Mouse (Mus musculus): ENCODE measurements around the gene 4921509C19Rik.

The 4921509C19Rik gene

DNA sequence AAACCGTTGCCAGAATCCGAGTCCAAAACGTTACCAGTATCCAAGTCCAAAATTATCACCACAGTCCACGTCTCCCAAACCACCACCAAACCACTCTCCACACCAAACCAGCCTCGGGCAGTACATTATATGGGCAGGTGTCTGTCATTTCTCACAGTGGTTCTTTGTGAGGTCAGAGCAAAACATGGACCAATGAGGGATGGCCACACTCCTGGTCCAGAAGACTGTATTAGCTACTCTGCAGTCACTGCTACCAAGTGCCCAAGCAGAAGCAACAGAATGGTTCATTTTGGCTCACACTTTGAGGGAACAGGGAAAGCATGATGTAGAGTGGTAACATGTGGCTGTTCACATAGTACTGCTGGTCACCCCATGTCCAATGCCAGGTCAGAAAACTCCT is at the start of gene 4921509C19Rik:
Gene 4921509C19Rik (minus strand): TSS at position 101 of the 400 bp plus-strand sequence.
- 93% methylated on average over 5 of the region's 5 CpGs for WGBS

DNA sequence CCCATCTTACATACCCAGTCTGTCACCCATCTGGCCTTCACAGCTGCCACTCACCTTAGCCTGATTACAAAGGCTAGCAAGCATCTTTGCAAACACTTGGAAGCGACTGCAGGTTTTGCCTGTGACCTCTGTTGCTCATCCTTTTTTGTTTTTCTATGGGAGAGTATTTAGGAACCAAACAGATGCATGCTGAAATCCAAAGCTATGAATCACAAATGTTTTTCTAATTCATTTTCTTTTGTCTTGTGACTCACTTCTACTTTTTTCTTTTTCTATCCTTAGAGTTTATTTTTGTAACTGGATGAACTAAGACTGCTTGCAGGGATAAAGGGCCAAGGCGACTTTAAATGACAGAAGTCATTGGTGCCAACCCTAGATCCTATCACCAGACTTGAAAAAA is 49.6 kb upstream of the 4921509C19Rik start:
- WGBS, result 51% methylated on average over 2 of the region's 2 CpGs

DNA sequence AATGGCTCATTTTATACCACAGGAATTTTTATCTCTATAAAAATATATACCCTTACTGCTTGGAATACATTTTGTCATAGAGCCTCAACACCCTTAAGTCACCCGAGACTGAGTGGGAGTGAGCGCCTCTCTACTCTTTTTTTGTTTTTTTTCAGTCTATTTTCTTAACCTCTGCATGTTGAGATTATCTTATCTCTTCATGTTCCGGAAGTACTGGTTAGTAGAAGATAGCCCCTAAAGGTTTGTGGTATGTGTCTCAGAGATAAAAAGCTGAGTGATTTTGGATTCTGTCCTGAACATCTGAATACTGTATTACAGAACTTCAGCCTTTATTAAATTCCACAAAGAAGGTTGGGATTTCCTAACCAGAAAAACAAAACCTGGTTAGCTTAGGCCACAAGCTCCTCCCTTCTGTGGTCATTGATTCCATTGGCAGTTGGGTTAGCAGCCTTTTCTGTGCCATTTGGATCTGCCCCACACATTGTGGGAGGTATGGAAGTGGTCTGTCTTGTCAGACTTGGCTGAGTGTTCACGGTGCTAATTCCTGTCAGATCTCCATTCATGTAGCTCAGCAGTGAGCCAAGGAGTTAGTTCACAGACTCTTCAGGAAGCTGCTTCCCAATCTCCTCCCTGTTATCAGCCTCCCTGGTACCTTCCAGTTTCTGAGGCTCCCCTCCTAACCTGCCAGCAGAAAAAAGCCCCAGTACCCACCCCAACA is 48.5 kb upstream of the 4921509C19Rik start:
- WGBS, result 39% methylated on average over 4 of the region's 4 CpGs

DNA sequence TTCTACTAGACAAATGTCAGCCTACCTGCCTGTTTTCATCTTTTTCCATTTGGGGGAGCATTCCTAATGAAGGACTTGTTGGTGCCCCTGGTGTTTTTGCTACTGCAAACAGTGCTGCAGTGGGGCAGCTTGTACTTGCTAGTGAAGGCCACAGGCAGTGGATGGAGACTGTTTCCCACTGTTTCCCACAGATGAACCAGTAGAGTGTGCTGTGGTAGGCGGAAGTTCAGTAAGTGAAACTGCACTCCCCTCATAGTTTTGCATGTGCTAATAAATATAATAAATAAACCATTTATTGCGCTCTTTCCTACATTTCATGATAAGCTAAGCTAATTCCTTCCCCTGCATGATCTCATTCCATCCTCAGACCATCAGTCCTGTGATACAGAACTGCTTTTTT is 43.0 kb upstream of the 4921509C19Rik start:
- WGBS, result 88% methylated on average over 2 of the region's 2 CpGs

DNA sequence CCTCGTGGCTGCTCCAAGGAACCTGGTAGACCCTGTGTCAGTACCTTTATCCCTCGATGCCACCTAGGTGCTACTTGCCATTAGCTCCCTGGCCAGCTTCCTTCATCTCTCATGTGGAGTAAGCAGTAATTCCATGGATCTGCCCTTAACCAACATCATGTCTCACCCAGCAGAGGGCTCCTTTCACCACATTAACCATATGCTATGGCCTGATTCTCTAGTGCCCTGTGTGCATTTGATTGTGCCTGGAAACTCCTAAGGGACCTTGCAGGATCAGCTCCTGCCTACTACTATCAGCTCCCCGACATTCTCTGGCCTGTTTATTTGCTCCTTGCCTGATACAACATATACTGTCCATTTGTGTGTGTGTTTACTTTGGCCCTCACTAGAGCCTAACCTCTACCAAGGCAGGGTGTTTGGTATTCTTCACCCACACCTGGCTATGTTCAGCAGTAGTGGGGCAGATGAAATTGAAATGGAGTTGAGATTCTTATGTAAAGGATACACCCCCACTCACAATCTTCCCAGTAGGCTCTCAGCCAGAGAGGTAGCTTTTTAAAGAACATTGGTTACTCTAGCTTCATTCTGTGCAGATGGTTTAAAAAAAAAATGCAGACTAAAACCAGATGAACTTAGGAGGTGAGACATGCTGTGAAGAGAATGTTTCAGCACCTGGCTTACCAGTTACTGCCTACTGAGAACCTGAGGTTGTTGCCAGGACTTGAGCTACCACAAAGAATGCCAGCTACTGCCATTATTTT is 37.8 kb upstream of the 4921509C19Rik start:
- 64% methylated on average over 3 of the region's 3 CpGs for WGBS

DNA sequence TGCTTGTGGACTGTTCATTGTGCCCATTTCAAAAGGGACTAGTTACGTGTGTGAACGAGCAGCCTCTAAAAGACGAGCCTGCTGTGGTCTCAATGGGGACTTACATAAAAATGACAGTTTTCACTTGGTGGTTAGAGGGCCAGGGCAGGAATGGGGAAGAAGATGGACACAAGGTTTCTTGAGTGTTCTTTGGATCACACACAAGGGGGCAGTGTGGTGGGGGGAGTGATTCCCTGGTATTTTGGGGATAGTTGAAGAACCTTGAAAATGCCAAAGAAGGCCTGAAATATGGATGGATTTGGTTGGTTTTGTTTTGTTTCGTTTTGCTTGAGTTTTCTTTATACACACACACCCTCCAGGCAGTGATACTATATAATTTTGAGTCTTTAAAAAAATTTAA is 28.3 kb upstream of the 4921509C19Rik start:
- WGBS, result 72% methylated on average over 4 of the region's 4 CpGs

DNA sequence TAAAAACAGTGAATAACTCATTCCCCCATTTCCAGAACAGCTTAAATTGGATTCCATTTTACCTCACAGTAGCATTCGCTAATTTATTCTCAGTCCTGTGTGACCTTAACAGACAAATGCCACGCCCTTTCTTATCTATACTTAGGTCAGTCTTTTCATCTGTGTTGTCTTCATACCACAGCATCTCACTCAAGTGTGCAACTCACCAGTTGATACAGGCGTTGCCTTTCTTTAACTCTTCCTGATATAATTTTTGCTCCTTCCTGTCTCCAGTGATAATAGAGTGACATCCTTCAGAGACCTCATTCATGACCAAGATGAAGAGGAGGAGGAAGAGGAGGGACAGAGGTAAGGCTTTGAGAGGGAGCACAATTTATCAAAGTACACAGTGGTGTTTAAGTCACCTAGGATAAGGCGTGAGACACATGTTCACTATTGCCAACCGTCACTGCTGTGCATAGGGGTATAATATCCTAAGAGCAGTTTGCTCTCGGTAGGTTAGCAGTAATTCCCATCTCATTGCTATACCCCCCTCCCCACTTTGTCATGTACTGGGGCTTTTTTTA is 24.6 kb upstream of the 4921509C19Rik start:
- WGBS, result 90% methylated on average over 6 of the region's 6 CpGs

DNA sequence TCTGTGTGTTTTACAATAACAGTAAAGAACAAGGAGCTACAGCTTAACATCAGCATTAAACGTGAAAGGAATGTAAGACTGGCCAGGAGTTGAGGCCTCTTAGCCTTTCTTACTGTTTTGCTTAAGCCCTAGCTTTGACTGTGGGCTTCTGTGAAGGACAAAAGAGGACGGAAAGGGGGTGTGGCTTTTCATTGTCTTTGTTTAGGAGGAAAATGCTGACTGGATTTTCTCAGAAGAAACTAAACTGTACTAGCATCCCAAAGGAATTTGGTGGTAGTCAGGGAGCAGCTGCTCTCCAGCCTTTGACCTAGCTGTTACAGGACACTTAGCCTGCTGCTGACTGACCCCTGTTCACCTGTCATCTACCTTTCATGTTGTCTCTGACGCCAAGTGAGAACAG is 22.4 kb upstream of the 4921509C19Rik start:
- 28% methylated on average over 3 of the region's 3 CpGs for WGBS

DNA sequence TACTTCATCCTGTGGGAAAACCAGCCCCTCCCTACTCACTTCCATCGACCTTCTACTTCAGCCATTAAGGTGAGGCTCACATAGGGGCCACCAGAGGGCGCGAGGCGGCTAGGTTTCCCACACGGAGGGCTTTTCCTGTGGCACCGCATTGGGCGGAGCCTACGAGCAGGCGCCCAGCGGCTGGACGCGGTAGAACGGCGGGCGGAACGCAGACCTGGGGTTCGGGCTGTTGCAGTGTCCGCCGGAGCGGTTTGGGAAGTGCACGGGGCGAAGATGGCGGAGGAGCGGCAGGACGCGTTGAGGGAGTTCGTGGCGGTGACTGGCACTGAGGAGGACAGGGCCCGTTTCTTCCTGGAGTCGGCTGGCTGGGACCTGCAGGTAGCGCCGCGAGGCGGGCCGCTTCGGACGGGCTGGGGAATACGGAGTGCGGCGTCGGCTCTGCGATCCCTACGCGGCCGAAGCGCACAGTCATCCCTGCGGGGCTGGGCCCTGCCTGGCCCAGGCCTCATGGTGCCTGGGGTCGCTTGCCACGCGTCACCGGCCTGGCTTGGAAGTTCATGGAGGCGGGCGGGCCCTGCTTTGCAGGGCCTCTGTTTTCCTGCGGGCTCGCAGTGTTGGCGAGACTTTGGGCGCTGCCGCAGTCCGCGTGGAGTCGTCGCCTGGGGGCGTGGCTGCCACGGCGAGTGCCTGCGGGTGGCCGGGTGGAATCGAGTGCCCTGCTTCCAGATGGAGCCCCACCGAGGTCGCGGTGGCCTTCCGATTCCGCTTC is 18.3 kb upstream of the 4921509C19Rik start, which contains the start of gene Nsfl1c:
Gene Nsfl1c (plus strand): TSS at position 148 of the 769 bp plus-strand sequence.
- WGBS, result under 1% methylated on average over 71 of the region's 73 CpGs

DNA sequence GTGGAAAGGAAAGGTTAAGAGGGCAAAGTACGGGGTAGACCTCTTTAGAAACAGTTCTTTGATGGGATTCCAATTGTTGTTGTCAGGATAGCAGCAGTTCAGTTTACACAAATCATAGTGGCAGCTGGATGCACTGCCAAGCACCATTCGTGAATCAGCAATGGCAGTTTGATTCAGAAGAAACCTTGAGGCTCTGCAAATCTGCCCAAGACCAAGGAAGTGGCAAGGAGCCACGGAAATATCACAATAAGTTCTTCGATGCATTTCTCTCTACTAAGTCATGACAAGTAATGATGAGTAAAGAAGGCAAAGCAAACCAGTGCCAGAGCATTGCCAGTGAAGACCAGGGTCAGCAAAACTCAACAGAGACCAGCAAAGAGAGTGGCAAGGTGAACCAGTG is 41.0 kb downstream of the 4921509C19Rik start:
- WGBS, result 74% methylated on average over 4 of the region's 4 CpGs

DNA sequence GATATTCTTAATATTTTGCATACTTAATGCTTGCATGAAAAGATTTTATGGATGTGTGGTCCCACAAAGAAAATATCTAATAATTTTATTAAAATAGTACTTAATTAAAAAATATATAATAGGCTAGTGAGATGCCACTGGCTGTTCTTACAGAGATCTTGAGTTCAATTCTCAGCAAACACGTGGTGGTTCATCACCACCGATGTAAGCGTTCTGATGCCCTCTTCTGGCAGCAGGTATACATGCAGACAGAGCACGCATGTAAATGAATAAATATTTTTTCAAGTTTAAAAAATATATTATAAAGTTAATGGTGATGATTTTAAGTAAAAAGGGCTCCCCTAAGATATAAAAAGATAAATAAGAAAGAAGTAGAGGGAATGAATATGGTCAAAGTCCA is 41.8 kb downstream of the 4921509C19Rik start:
- WGBS, result 57% methylated on average over 4 of the region's 4 CpGs

Data from cerebral cortex, adult 2 months (tissue).